Mouse (Mus musculus) c-Kit-negative CD71-positive TER-119-positive erythroid progenitor cells, embryonic 14.5 days (primary cell): ENCODE data around the gene Nek11.

Experiments used
- DNase-seq: peaks from one replicate; pipeline ENCODE4 v3.0.0-alpha.2; 2013; ENCODE audit warnings: low read depth, low spot score

Gene Nek11

GRCm38 (mm10) chr9:105313250-105313649, 82.1 kb downstream of the Nek11 start:
- DNase-seq = no peak

GRCm38 (mm10) chr9:105312686-105313085, 82.6 kb downstream of the Nek11 start:
- DNase-seq = no peak

GRCm38 (mm10) chr9:105309553-105310281, 85.6 kb downstream of the Nek11 start:
- DNase-seq = no peak

GRCm38 (mm10) chr9:105306042-105306441, 89.3 kb downstream of the Nek11 start:
- no peak for DNase-seq

- DNase-seq = no peak
These were observed 93.1 kb downstream of the Nek11 start for GRCm38 (mm10) chr9:105302230-105302629.

GRCm38 (mm10) chr9:105301396-105301795, 93.9 kb downstream of the Nek11 start:
- no peak for DNase-seq

- DNase-seq = no peak
These were observed 94.5 kb downstream of the Nek11 start for GRCm38 (mm10) chr9:105300738-105301325.

- DNase-seq = no peak
These were observed 110.7 kb downstream of the Nek11 start for GRCm38 (mm10) chr9:105284670-105285069.

- DNase-seq = no peak
These were observed 112.6 kb downstream of the Nek11 start for GRCm38 (mm10) chr9:105282725-105283124.

GRCm38 (mm10) chr9:105274925-105275324, 120.4 kb downstream of the Nek11 start:
- DNase-seq = no peak

- DNase-seq = no peak
These were observed 121.0 kb downstream of the Nek11 start for GRCm38 (mm10) chr9:105274286-105274685.

- DNase-seq = no peak
These were observed 123.1 kb downstream of the Nek11 start for GRCm38 (mm10) chr9:105272241-105272640.

GRCm38 (mm10) chr9:105263140-105263539, 132.2 kb downstream of the Nek11 start:
- no peak for DNase-seq

GRCm38 (mm10) chr9:105257668-105258067, 137.7 kb downstream of the Nek11 start:
- DNase-seq = no peak

- no peak for DNase-seq
These were observed 141.2 kb downstream of the Nek11 start for GRCm38 (mm10) chr9:105254076-105254475.

GRCm38 (mm10) chr9:105252349-105253041, 142.8 kb downstream of the Nek11 start:
- no peak for DNase-seq

- DNase-seq = no peak
These were observed 144.1 kb downstream of the Nek11 start for GRCm38 (mm10) chr9:105251256-105251655.

GRCm38 (mm10) chr9:105244024-105244423, 151.3 kb downstream of the Nek11 start:
- DNase-seq = no peak

- no peak for DNase-seq
These were observed 180.9 kb downstream of the Nek11 start for GRCm38 (mm10) chr9:105214434-105214833.

- DNase-seq = no peak
These were observed 195.0 kb downstream of the Nek11 start for GRCm38 (mm10) chr9:105200305-105200704.

GRCm38 (mm10) chr9:105186725-105187124, 208.6 kb downstream of the Nek11 start:
- no peak for DNase-seq

GRCm38 (mm10) chr9:105182392-105182791, 212.9 kb downstream of the Nek11 start:
- DNase-seq = no peak

GRCm38 (mm10) chr9:105144992-105145391, 250.3 kb downstream of the Nek11 start, which contains the start of gene 1700080E11Rik:
TSS of gene 1700080E11Rik (minus strand) at chr9:105145092.
- no peak for DNase-seq
